Mouse (Mus musculus) testis, adult 2 months (tissue): ENCODE measurements around the gene Khdc4.

Experiments
- CTCF ChIP-seq: fragments of 200-500 bp; IDR thresholded peaks from 2 replicates; pipeline ENCODE4 v1.5.1; 2012; ENCODE audit warnings: low read depth, mild to moderate bottlenecking, inconsistent platforms, low read length, moderate library complexity; ENCODE audit not compliant: control insufficient read depth, insufficient read depth, insufficient replicate concordance
- POLR2A ChIP-seq: fragments of 200-500 bp; IDR thresholded peaks from 2 replicates; pipeline ENCODE4 v1.6.1; 2012; ENCODE audit warnings: low read depth, mild to moderate bottlenecking, inconsistent platforms, low read length, moderate library complexity; ENCODE audit not compliant: control insufficient read depth

- TF ChIP-seq POLR2A: no peak
- TF ChIP-seq CTCF: no peak
Measured at GRCm38 (mm10) chr3:88758045-88758500, 72.5 kb downstream of the Khdc4 start.
